Mouse (Mus musculus) inflammation-experienced regulatory T-cells, adult 6 months (primary cell): ENCODE data around the gene Col8a2. TPM values are rescaled to one million over a fixed set of nuclear protein-coding genes. Genes with fewer than 3 reads are reported as not detected.

Source experiments
- ATAC-seq: one replicate; pipeline ENCODE4 v1.8.0; 2017
- polyA plus RNA-seq, 3 experiments: library from polyadenylated mRNA; unstranded; fragments of 100-300 nt; shearing (Covaris generic); gene quantifications; one replicate each; pipeline ENCODE4 v1.2.1; 2017

Gene Col8a2
- polyA plus RNA-seq, 3 experiments from 2014 or later: not detected

- ATAC-seq: no peak
Measured at GRCm38 (mm10) chr4:126332358-126332757, 45.8 kb downstream of the Col8a2 start.

- no peak for ATAC-seq
Measured at GRCm38 (mm10) chr4:126339461-126339860, 52.9 kb downstream of the Col8a2 start.

- no peak for ATAC-seq
Measured at GRCm38 (mm10) chr4:126343451-126343850, 56.9 kb downstream of the Col8a2 start.

GRCm38 (mm10) chr4:126360069-126360468, 73.5 kb downstream of the Col8a2 start:
- no peak for ATAC-seq

Other genes starting within 250 kb of the Col8a2 start
- 10 to 100 TPM; 56.3 to 65.7 (median 64.4) TPM for gene Mrps15, start 239.9 kb upstream of the Col8a2 start, polyA plus RNA-seq
- gene Oscp1, start 228.2 kb upstream of the Col8a2 start, polyA plus RNA-seq: under 1 TPM; 0.24 to 0.66 (median 0.26) TPM
- gene Lsm10, start 190.2 kb upstream of the Col8a2 start, polyA plus RNA-seq: 10 to 100 TPM; 55.6 to 76.5 (median 73.4) TPM
- gene Stk40, start 182.8 kb upstream of the Col8a2 start, polyA plus RNA-seq: 10 to 100 TPM; 11.0 to 27.7 (median 16.5) TPM
- 10 to 100 TPM in 2 of 3 experiments, 1 to 10 TPM in 1; 8.5 to 14.5 (median 11.7) TPM for gene Eva1b, start 139.0 kb upstream of the Col8a2 start, polyA plus RNA-seq
- gene Sh3d21, start 123.3 kb upstream of the Col8a2 start, polyA plus RNA-seq: 1 to 10 TPM in 1 of 3 experiments, under 1 TPM in 2; 0.24 to 1.3 (median 0.59) TPM
- 100 to 1,000 TPM; 198 to 359 (median 205) TPM for gene Thrap3, start 84.0 kb upstream of the Col8a2 start, polyA plus RNA-seq
- 1 to 10 TPM; 3.2 to 6.6 (median 5.1) TPM for gene Map7d1, start 30.4 kb upstream of the Col8a2 start, polyA plus RNA-seq
- 10 to 100 TPM; 55.8 to 71.3 (median 70.8) TPM for gene Trappc3, start 24.5 kb upstream of the Col8a2 start, polyA plus RNA-seq
- gene Adprhl2, start 34.9 kb downstream of the Col8a2 start, polyA plus RNA-seq: 10 to 100 TPM; 15.9 to 22.5 (median 22.1) TPM
- gene Tekt2, start 38.9 kb downstream of the Col8a2 start, polyA plus RNA-seq: not detected
- 10 to 100 TPM; 18.8 to 24.1 (median 19.1) TPM for gene Ago3, start 142.8 kb downstream of the Col8a2 start, polyA plus RNA-seq
- gene Ago1, start 181.8 kb downstream of the Col8a2 start, polyA plus RNA-seq: 10 to 100 TPM in 1 of 3 experiments, 1 to 10 TPM in 2; 5.8 to 10.3 (median 9.2) TPM
- under 1 TPM in 2 of 3 experiments, not detected in 1; 0.16 to 0.27 TPM for gene Ago4, start 246.7 kb downstream of the Col8a2 start, polyA plus RNA-seq